Mouse (Mus musculus): ENCODE data around the gene Fhod1.

- TF ChIP-seq CTCF (IDR thresholded peaks at IDR 0.05; ENCODE audit: low read depth, low read length) (no peak), GATA2 (IDR thresholded peaks at IDR 0.05; ENCODE audit: borderline replicate concordance, low read depth, low read length) (no peak), TAL1 (conservative IDR thresholded peaks at IDR 0.05; ENCODE audit: low read depth, low read length) (no peak), GATA1 (IDR thresholded peaks at IDR 0.05; ENCODE audit: borderline replicate concordance, low read length) (no peak), POLR2AphosphoS5 (IDR thresholded peaks at IDR 0.05; ENCODE audit: insufficient replicate concordance, low read depth, low read length) (no peak)
Observed at GRCm38 (mm10) chr8:105288231-105288630, 59.5 kb downstream of the Fhod1 start.

Data from G1E (cell line).